Mouse (Mus musculus) lung, postnatal 10 days (tissue): ENCODE measurements around the gene Cc2d1a.

ENCODE experiments used
- DNase-seq: peaks from one replicate; pipeline ENCODE4 v3.0.0; 2021

Cc2d1a gene

DNA sequence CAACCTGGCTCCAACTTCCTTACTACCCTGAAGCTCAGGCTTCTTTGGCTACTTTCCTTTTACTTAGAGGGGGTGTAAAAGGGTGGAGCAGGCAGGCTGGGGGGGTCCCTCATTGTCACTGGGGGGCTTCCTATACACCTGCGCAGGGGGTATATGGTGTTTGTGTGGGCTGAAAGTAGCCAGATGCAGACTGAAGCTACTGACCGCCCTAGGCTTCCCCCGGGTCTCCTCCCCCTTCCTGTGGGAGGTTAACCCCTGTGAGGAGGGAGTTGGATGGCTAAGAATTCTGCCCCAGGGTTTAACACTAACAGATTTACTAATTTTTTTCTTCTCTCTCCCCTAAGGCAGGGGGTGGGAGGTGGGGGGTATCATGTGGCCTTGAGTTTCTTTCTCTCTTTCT is 28.8 kb upstream of the Cc2d1a start:
- DNase-seq = no peak

DNA sequence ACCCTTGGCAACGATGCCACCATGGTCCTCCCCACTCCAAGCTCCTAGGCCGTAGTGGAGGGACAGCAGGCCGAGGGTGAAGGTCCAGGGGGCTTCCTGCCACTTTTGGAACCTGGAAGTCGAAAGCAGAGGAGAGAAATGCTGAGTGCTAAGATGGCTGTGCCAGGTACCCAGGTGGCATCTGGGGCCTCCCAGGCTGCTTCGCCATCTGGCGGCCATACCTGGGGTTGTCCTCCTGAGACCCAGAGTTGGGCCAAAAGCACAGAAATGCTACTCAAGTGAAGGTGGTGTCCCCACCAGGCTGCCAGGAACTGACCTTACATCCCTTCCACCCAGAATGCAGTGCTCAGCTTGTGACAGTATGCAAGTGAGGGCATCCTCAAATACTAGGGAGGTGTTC is 26.1 kb upstream of the Cc2d1a start:
- DNase-seq = peak; percentile 18

- no peak for DNase-seq
Observed at GRCm38 (mm10) chr8:84170096-84170495, 22.4 kb upstream of the Cc2d1a start.

DNA sequence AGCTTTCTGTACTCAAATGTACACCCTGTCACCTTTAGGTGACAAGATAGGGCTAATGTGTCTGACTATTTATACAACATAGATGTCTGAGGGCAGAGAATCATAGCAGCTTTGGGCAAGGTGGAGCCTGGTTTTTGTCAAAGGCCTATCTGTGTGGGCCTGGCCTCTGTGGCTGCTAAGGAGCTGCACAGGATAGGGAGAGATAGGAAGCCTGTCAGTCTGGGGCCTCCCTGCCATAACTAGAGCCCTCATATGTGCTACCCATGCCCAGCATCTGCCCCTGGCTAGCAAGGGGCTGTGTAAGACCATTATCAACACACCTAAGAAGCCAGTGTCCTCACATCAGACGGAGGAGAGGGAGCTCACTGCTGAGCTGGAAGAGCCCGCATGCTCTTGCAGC is 20.0 kb upstream of the Cc2d1a start:
- no peak for DNase-seq

GRCm38 (mm10) chr8:84157620-84158019 is 9.9 kb upstream of the Cc2d1a start:
- no peak for DNase-seq

- DNase-seq = no peak
Observed at GRCm38 (mm10) chr8:84149181-84149580, 1.4 kb upstream of the Cc2d1a start.

GRCm38 (mm10) chr8:84148531-84148850 is 755 bp upstream of the Cc2d1a start:
- peak; percentile 65 for DNase-seq

GRCm38 (mm10) chr8:84147324-84147766 is 391 bp downstream of the Cc2d1a start:
- peak; percentile 66 for DNase-seq

DNA sequence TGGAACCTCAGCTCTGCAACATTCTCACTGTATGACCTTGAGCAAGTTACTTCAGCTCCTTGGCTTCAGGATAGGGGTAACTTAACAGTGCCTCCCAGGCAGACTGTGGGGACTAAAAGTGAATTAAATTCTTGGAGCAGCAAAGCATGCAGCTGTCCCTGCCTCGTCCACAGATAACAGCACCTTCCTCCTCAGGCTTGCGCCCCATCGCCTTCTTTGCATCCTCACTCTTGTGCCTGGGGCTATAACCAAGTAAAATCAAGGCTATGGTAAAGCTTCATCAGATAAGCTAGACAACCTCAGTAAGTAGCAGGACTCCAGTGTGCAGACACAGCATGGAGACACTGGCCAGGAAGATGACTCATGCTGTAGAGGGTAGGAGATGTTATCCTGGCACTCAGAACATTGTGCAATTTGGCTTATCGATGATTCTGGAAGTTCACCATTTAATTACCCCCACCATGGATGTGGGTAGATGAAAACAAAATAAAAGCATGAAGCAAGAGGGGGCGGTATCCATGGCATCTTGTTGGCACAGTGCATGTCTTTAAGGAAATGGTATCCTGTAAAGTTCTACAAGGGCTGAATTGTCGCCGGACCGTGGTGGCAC is 3.0 kb downstream of the Cc2d1a start:
- DNase-seq = no peak

- DNase-seq = no peak
Observed at GRCm38 (mm10) chr8:84140838-84141237, 6.9 kb downstream of the Cc2d1a start.

DNA sequence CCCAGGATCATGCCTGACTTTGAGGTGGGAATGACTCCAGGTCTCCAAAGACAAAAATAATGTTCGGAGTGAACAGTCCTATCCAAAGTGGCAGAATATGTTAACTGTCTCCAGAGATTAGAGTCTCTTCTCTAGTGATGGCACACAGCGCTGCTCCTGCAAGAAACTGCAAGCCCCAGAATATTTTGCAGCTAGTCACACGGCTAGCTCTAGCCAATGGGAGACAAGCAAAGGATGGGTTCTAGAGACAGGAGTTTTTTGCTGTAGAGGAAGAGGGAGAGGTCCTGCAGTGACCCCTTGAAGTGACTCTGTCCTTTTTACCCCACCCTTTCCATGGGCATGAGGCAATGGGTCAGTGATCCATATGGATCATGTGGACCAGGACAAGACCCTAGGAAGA is 9.9 kb downstream of the Cc2d1a start:
- DNase-seq = no peak

DNA sequence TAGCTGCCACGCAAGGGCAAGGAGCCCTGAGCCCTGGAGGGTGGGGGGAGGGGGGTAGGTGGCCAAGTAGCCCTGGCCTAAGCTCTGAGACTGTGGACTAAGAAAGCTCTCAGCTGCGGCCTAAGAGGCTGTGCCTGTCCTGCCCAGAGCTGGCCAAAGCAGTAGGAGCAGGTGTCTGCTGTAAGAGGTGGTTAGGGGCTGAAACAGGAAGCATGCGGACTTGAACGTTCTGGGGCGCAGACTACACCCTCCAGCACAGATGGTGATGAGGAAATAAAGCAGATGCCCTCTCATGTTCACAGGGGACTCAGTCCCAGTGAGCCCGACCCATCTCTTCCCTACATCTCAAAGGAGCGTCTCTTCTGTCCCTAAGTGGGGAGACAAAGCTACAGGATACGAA is 15.5 kb downstream of the Cc2d1a start:
- DNase-seq = no peak

GRCm38 (mm10) chr8:84130806-84131205 is 16.9 kb downstream of the Cc2d1a start:
- no peak for DNase-seq

DNA sequence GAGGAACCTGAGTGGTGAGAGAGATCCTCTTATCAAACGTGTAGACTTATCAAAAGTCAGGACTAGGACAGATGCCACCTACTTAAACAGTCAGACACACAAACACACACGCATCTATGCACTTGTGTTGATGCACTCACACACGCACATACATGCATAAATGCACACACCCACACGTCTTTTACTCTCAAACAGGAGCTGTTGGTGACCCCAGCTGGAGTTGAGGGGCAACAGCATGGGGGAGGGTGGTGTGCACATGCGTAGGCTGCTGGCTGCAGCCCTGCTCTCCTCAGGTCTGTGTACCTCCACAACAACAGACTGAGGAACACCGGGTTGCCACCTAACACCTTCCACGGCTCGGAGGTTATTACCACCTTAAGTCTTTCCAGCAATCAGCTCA is 19.5 kb downstream of the Cc2d1a start:
- DNase-seq = no peak

- DNase-seq = peak; percentile 31
Observed at GRCm38 (mm10) chr8:84127202-84127901, 20.4 kb downstream of the Cc2d1a start.

GRCm38 (mm10) chr8:84126742-84127141 is 21.0 kb downstream of the Cc2d1a start:
- no peak for DNase-seq

DNA sequence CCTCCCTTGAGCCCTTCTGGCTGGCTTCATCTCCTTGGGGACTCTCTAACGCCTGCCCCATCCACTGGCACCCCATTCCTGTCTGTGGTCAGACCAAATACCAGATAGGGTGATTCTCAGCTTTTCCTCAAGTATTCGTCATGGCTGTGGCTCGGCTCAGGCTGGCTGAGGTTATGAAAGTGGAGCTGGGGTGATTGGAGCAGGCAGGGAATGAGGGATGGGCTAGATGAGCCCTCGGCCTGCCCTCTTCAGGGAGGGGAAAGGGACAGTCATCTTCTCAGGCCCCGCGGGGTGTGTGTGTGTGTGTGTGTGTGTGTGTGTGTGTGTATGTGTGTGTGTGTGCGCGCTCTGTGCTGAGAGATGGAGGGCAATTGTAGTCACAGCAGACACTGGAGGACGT is 22.1 kb downstream of the Cc2d1a start, which contains the start of gene Podnl1:
Gene Podnl1 (plus strand): TSS at position 334 of the 400 bp plus-strand sequence.
- peak; percentile 81 for DNase-seq

DNA sequence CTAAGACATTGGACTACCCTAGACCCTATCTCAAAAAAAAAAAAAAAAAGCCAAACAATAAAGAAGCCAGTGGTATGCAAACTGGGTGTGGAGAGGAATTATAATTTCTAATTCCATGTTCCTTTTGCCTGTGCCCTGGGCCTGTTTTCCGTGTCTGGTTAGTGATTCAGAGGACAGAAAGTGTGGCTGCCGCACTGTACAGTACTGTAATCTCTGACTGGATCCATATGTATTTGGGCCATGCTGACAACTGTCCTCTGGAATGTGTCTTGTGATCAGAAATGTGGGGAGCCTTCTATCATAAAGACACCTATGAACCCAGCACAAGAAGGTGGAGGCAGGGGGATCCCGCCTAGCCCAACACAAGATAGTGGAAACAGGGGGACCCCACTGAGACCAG is 25.6 kb downstream of the Cc2d1a start:
- no peak for DNase-seq

GRCm38 (mm10) chr8:84115646-84116045 is 32.1 kb downstream of the Cc2d1a start:
- DNase-seq = no peak

DNA sequence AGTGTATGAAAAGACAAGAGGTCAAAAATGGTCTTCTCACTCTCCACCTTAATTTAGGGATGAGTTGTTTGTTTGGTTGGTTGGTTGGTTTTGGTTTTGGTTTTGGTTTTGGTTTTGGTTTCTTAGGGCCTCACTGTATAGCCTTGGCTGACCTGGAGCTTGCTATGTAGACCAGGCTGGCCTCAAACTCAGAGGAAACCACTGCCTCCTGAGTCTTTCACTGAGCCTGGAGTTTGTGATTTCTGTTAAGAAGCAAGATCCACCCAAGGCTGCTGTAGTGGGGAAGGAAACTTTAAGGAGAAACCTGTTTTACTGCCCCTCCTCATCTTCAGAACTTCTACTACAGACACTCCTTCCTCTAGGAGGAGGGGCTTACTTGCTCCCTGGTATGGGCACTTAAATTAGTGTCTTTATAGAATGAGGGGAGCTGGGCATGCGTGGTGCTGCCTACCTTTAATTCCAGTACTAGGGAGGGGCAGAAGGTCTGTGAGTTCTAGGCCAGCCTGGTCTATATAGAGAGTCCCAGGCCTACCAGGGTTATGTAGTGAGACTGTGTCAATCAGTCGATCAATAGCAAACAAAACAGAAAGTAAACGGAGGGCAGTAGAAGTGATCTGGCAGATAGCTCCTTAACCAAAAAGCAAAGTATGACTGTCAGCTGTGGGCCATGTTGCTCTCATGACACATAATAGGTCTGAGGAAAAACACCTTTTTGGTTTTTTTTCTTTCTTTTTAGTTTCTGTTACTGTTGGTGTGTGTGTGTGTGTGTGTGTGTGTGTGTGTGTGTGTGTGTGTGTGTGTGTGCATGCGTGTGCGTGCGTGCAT is 41.3 kb downstream of the Cc2d1a start:
- DNase-seq = no peak

DNA sequence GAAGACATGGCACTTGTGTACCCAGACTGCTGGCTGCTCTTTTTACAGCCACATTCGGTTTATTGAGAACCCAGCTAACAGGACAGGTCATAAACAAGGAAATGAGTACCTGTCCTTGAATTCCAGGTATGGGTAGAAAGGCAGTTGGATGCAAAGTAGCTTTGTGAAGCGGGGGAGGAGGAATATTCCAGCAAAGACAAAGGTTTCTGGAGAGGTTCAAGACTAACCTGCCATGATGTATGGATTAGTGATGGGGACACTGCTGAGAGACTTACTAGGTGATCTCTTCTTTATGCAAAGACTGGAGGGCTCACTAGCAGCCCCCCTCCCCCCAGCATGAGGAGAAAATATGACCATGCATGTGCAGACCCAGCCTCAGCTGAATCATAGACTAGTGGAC is 42.1 kb downstream of the Cc2d1a start:
- no peak for DNase-seq

- peak; percentile 100 for DNase-seq
Observed at GRCm38 (mm10) chr8:84104697-84105609, 42.8 kb downstream of the Cc2d1a start, which contains the start of gene Dcaf15. Gene Dcaf15 (minus strand): TSS chr8:84104768.

DNA sequence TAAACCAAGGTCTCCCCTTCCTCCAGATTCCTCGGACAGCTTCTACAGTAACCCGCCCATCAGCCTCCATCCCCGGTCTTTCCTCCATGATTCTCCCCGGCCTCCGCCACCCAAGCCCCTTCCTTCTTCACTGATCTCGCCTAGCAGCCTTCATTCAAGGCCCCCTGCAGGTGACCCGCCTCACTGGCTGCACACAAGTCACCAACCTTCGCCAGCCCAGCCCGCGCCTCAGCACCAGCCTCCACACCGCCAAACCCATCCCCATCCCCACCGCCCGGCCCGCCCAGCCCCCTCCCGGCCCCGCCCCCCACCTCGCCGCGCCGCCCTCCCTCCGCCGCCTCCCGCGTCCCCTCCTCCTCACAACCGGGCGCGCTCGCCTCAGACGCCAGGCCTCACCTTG is 43.5 kb downstream of the Cc2d1a start:
- peak; percentile 77 for DNase-seq
